Mouse (Mus musculus) G1E (cell line): ENCODE data around the gene Camta1. TPM values are rescaled to one million over a fixed set of nuclear protein-coding genes. Genes with fewer than 3 reads are reported as not detected.

Experiments
- ATAC-seq: 2 replicates; pipeline ENCODE4 v1.8.0; 2016; ENCODE audit warnings: mild to moderate bottlenecking; ENCODE audit not compliant: insufficient number of reproducible peaks, poor library complexity, low FRiP score, severe bottlenecking; ENCODE audit errors: extremely low read depth
- DNase-seq: peaks from one replicate; pipeline ENCODE4 v3.0.0; 2012; ENCODE audit warnings: low spot score
- H3K27me3 ChIP-seq: 2 replicates; pipeline ENCODE4 v1.6.1; 2012; ENCODE audit warnings: mild to moderate bottlenecking, low read length, inconsistent platforms; ENCODE audit not compliant: insufficient read depth
- H3K36me3 ChIP-seq: replicated peaks from 2 replicates; pipeline ENCODE3; 2012; ENCODE audit warnings: mild to moderate bottlenecking, inconsistent platforms
- H3K4me1 ChIP-seq: 2 replicates; pipeline ENCODE4 v1.6.1; 2012; ENCODE audit warnings: low read depth, low read length, inconsistent platforms, mixed read lengths; ENCODE audit not compliant: insufficient read depth
- H3K4me3 ChIP-seq: 2 replicates; pipeline ENCODE4 v1.5.1; 2012; ENCODE audit warnings: low read depth, mild to moderate bottlenecking, inconsistent platforms, low read length, moderate library complexity, mixed read lengths
- H3K9me3 ChIP-seq: replicated peaks from 2 replicates; pipeline ENCODE4 v1.6.1; 2012; ENCODE audit warnings: inconsistent platforms
- CTCF ChIP-seq: IDR thresholded peaks from 2 replicates; pipeline ENCODE4 v1.5.1; 2012; ENCODE audit warnings: low read depth, low read length, inconsistent platforms, mixed read lengths
- GATA1 ChIP-seq: IDR thresholded peaks from 2 replicates; pipeline ENCODE4 v1.6.1; 2012; ENCODE audit warnings: borderline replicate concordance, low read length, inconsistent platforms, mixed read lengths
- GATA2 ChIP-seq: IDR thresholded peaks from 2 replicates; pipeline ENCODE4 v1.6.1; 2012; ENCODE audit warnings: low read depth, low read length, inconsistent platforms, borderline replicate concordance
- POLR2AphosphoS5 ChIP-seq: IDR thresholded peaks from 2 replicates; pipeline ENCODE4 v1.6.1; 2012; ENCODE audit warnings: low read depth, low read length, inconsistent platforms; ENCODE audit not compliant: insufficient replicate concordance
- TAL1 ChIP-seq: conservative IDR thresholded peaks from 2 replicates; pipeline ENCODE4 v1.6.1; 2012; ENCODE audit warnings: low read depth, low read length, inconsistent platforms, mixed read lengths
- polyA plus RNA-seq: library from polyadenylated mRNA; stranded (reverse); fragments of >175 nt; gene quantifications from 2 replicates; pipeline ENCODE4 v1.2.3, GENCODE M21; 2012
- total RNA-seq, 2 experiments: library from RNA; stranded (forward) in 1 of 2; stranded (reverse) in 1 of 2; fragments of 200-1000 nt in 1 of 2; fragments of >200 nt in 1 of 2; fragmentation: Nextera tagmentation in 1 of 2; gene quantifications; 2 replicates each; pipeline ENCODE4 v1.2.3; 2014 to 2017

Gene Camta1
- total and polyA plus RNA-seq, 3 experiments, result 10.8 to 113 (median 25.7) TPM

- no peak for TF ChIP-seq GATA1
- no peak for TF ChIP-seq CTCF
- no peak for TF ChIP-seq GATA2
- no peak for TF ChIP-seq POLR2AphosphoS5
- TF ChIP-seq TAL1, result no peak
- ATAC-seq, result no peak
- H3K9me3 ChIP-seq, result peaks cover 91% of the 10 kb centered on the region
- no peaks in the 10 kb centered on the region for H3K36me3 ChIP-seq
- H3K4me3 ChIP-seq, result 0 out of 2 replicates have a peak overlapping the region, but pooled peaks have one; percentile 18
- H3K4me1 ChIP-seq, result no peaks in the 10 kb centered on the region
- DNase-seq, result no peak
- no peaks in the 10 kb centered on the region; the same call in 1 of the 2 replicates for H3K27me3 ChIP-seq
These were observed 152.4 kb downstream of the Camta1 start for GRCm38 (mm10) chr4:151709269-151709668.

- Histone ChIP-seq H3K4me1 (no peaks in the 10 kb centered on the region), H3K9me3 (peaks cover 91% of the 10 kb centered on the region), H3K36me3 (no peaks in the 10 kb centered on the region), H3K4me3 (no peak overlapping the region), H3K27me3 (no peaks in the 10 kb centered on the region)
- no peak for ATAC-seq
- TF ChIP-seq GATA1 (no peak), CTCF (no peak), POLR2AphosphoS5 (no peak), GATA2 (no peak), TAL1 (no peak)
- DNase-seq, result no peak
These were observed 158.5 kb downstream of the Camta1 start for GRCm38 (mm10) chr4:151703069-151703735.

GRCm38 (mm10) chr4:151702463-151702862, 159.2 kb downstream of the Camta1 start:
- TF ChIP-seq GATA2, result no peak
- no peak for TF ChIP-seq TAL1
- TF ChIP-seq CTCF, result no peak
- ATAC-seq, result no peak
- no peaks in the 10 kb centered on the region for H3K36me3 ChIP-seq
- no peaks in the 10 kb centered on the region for H3K27me3 ChIP-seq
- H3K4me1 ChIP-seq, result no peaks in the 10 kb centered on the region
- H3K4me3 ChIP-seq, result no peak overlapping the region
- peaks cover 91% of the 10 kb centered on the region for H3K9me3 ChIP-seq
- DNase-seq, result no peak

- H3K4me3 ChIP-seq, result no peak overlapping the region
- no peaks in the 10 kb centered on the region for H3K27me3 ChIP-seq
- ATAC-seq (no peak), DNase-seq (no peak)
- H3K9me3 ChIP-seq, result peaks cover 81% of the 10 kb centered on the region
- no peak for TF ChIP-seq POLR2AphosphoS5
- H3K36me3 ChIP-seq, result no peaks in the 10 kb centered on the region
- no peaks in the 10 kb centered on the region for H3K4me1 ChIP-seq
These were observed 165.7 kb downstream of the Camta1 start for GRCm38 (mm10) chr4:151695984-151696383.

- peaks cover 77% of the 10 kb centered on the region for H3K9me3 ChIP-seq
These were observed 167.1 kb downstream of the Camta1 start for GRCm38 (mm10) chr4:151694531-151694930.

GRCm38 (mm10) chr4:151694047-151694446, 167.6 kb downstream of the Camta1 start:
- TF ChIP-seq GATA2, result no peak
- no peak for TF ChIP-seq POLR2AphosphoS5
- no peak for TF ChIP-seq GATA1
- no peak for TF ChIP-seq TAL1
- no peak for TF ChIP-seq CTCF
- Histone ChIP-seq H3K36me3 (no peaks in the 10 kb centered on the region), H3K27me3 (no peaks in the 10 kb centered on the region), H3K4me1 (no peaks in the 10 kb centered on the region), H3K4me3 (no peak overlapping the region), H3K9me3 (peaks cover 73% of the 10 kb centered on the region)
- ATAC-seq (no peak), DNase-seq (no peak)

More at GRCm38 (mm10) chr4:151694531-151694930, 167.1 kb downstream of the Camta1 start:
- no peak for ATAC-seq
- Histone ChIP-seq H3K27me3 (no peaks in the 10 kb centered on the region), H3K36me3 (no peaks in the 10 kb centered on the region), H3K4me1 (no peaks in the 10 kb centered on the region), H3K4me3 (no peak overlapping the region)
- TF ChIP-seq POLR2AphosphoS5, result no peak
- no peak for TF ChIP-seq CTCF
- no peak for TF ChIP-seq TAL1
- no peak for DNase-seq

GRCm38 (mm10) chr4:151690041-151690440, 171.6 kb downstream of the Camta1 start:
- Histone ChIP-seq H3K36me3 (no peaks in the 10 kb centered on the region), H3K4me1 (no peaks in the 10 kb centered on the region), H3K27me3 (no peaks in the 10 kb centered on the region), H3K4me3 (no peak overlapping the region), H3K9me3 (peaks cover 64% of the 10 kb centered on the region)
- TF ChIP-seq TAL1 (no peak), POLR2AphosphoS5 (no peak), GATA1 (no peak), GATA2 (no peak), CTCF (no peak)
- ATAC-seq, result no peak
- DNase-seq, result no peak
